Mouse (Mus musculus): Measurements from ENCODE around the gene Dnajb14.
"Not testable (repeated sequence)": the region's sequence is repeated elsewhere in the genome, so short reads cannot be mapped to it uniquely, and the experiment has no call there.

The Dnajb14 gene

DNA sequence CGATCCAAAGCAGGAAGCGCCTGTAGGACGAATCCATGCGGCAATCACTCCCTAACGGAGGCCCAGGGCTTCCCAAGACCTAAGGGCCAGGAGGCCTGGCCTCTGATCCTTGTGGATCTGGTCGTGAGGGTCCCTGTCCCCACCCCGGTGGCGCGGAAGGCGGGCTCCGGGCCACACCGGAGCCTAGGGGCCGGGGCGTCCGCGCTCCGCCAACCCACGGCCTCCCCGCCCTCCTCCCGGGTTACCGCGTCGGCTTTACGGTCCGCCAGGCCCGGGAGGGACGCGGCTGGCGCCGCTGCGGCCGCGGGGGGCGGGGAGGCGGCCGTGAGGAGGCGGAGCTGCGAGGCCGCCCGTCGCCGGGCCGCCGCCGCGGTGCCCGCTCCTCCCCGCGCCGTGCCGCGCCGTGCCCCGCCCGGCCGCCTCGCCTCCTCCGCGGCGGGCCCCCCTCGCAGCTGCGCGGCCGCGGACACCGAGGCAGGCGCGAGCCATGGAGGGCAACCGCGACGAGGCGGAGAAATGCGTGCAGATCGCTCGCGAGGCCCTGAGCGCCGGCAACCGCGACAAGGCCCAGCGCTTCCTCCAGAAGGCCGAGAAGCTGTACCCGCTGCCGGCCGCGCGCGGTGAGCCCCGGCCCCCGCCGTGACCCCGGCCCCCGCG is at the start of gene Dnajb14:
Dnajb14 (plus strand) TSS at position 239 of the 657 bp plus-strand sequence.
- DNase-seq (ENCODE audit: low read depth, low spot score), result no peak

DNA sequence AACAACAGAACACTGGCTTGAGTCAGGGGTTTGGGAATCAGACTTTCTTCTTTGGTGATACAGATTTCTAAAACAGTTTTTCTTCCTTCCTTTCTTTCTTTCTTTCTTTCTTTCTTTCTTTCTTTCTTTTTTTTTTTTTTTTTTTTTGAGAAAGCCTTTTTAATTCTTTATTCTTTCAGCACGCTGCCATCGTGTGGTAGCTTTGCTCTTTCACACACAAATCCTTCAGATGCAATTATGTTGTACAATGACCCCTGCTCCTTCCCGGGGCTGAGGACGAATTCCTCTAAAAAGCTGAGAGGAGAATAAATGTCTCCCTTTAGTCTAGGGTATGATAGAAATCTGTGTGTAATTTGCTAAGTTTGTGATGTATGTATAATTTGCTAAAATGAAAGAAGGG is 48.8 kb upstream of the Dnajb14 start:
- DNase-seq (ENCODE audit: low read depth, low spot score), result no peak

DNA sequence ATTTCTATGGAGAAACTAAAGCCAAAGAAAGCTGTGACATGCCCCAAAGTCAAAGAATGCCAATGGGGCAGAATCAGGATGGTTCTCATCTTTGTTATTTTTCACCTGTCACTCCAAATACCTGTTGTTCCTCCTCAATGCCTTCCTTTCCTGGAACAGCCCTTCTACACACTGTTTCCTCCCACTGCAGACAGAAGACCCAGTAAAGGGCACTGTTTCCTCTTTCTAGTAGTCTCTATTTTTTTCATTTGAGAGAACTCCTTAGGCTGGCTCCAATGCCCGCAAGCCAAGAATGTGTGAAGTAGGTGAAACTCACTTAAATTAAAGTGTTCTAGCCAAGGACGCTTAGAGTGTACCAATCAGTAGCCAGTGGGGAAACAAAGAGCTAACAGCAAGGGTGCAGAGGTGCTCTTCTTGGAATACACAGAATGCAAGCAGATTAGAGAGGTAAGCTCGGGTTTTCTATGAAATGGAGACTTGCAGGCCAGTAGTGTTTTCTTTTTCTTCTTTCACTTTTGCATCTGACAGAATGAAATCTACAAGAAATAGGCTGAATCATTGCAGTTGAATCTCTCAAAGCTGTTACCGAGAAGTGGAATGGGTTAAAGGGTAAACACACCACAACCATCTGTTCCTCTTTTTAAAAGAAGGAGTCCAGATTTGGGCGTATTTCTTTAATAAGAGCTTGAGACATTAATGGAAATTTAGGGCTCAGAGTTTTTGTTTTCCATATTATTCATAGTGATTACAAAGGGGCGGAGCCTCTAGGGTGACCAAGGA is 46.6 kb upstream of the Dnajb14 start:
- no peak for DNase-seq (ENCODE audit: low read depth, low spot score)

DNA sequence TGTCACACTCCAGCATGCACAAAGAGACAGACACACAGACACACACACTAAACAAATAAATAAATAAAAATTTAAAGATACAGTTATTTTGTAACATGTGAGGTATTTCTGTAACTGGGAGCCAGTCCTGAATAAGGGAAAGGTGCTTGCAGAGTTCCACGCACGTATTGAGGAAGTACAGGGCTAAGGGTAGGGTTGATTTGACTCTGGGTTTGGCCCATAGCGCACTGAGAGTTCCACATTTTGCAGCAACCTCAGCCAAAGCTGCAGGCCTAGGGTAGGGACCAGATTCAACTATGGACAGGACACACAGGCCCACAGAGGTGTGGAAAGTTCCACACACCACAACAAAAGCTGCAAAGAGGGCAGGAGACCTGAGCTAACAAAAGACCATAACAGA is 44.2 kb upstream of the Dnajb14 start:
- no peak for DNase-seq (ENCODE audit: low read depth, low spot score)

DNA sequence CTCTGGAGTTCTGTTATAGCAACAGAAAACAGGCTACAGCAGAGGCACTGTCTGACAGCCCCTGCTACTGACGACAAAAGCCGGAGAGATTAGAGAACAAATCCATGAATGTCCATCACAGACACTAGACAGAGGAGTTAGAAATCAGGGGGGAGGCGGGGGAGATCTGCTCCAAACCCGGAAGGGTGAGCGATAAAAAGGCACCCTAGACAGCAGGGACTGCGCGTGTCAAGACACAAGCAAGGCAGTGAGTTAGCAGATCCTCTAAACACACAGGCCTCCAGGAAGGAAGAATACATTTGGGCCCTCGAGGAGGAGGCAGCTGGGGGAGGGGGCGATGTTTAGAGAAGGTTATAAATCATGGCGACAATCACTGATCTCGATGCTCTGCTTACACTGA is 39.8 kb upstream of the Dnajb14 start:
- no peak for DNase-seq (ENCODE audit: low read depth, low spot score)

DNA sequence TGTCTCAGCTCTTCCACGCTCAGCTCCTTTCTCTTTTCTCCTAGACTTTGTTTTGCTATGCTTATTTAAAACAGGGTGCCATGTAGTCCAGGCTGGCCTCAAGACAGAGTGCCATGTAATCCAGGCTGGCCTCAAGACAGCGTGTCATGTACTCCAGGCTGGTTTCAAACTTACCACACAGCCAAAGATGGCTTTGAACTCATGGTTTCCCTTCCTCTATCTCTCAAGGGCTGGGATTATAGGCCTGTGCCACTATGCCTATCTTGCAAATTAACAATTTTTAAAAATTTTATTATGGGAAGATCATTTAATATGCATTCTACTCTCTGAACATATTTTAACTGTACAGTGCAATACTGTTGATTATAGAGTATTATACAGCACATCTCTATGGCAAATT is 36.3 kb upstream of the Dnajb14 start:
- DNase-seq (ENCODE audit: low read depth, low spot score), result no peak

DNA sequence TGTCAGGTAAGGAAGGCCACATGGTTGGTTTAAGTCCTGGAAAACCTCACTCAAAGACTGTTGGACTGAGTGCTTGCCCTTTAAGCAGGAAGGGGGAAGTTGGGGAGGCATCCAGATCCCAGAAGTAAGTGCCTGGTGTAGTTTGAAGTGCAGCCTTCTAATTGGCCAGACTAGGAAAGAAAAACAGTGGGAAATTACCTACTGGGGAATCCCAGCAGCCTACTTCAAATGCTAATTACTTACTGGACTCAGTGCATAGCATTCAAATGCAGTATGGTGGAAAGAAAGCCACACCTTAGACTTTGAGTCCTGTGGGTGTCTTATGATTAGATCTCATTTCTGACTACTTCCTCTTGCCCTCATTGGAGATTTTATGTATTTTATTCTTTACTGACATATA is 34.3 kb upstream of the Dnajb14 start:
- no peak for DNase-seq (ENCODE audit: low read depth, low spot score)

DNA sequence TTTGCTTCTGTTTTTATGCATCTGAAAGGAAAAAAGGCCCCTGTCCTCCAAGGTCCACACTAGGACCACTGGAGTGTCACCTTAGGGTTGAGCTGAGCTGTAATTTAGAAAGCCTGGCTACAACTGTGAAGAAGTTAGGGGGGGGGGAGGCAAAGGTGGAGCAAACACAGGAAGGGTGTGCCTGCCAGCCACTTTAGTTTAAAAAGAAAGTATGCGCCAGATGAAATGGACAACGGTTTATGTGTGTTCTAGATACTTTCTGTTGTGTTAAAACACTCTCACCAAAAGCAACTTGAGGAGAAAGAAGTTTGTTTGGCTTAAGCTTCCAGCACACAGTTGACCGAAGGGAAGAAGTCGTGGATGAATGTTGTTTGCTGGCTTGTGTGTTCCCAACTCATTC is 33.8 kb upstream of the Dnajb14 start:
- DNase-seq (ENCODE audit: low read depth, low spot score), result no peak

DNA sequence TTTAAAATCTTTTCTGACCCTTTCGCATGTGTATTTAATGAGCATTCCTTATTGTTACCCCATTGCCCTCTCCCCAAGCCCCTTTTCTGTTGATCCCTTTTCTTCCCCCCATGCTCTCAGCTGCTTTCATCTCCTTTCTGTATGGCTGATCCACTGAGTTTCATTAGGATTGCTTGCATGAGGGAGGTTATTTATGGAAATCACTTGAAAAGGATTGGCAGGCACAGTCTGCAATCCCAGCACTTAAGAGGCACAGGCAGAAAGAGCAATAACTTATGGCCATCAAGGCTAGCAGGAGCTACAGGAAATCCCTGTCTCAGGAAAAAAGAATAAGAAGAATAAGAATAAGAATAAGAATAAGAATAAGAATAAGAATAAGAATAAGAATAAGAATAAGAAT is 30.9 kb upstream of the Dnajb14 start:
- DNase-seq (ENCODE audit: low read depth, low spot score), result no peak

DNA sequence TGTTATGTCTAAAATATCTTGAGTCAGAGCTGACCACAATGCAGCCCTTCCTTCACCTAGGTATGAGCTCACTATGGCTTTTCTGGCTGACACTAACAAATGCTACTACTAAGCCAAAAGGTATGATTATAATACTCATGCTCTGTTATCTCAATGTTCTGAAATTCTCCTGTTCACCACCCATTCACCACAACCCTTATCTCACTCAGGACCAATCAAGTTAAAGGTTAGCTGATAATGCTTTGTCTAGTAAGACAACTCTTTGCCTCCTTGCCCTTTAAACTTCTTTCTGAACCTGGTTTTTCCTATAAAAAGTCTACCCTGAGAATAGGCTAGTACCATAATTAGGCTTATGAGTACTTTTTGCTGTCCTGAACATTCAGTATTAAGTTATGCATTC is 29.3 kb upstream of the Dnajb14 start:
- no peak for DNase-seq (ENCODE audit: low read depth, low spot score)

DNA sequence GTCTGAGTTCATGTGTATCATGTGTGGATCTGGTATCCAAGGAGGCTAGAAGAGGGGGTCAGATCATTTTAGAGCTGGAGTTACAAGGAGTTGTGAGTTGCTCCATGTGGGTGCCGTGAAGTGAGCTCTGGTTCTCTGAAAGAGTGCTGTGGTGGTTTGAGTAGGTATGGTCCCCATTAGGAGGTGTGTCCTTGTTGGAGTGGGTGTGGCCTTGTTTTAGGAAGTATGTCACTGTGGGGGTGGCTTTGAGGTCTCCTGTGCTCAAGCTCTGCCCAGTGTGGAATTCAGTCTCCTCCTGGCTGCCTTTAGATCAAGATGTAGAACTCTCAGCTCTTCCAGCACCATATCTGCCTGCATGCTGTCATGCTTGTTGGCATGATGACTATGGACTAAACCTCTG is 24.5 kb upstream of the Dnajb14 start:
- no peak for DNase-seq (ENCODE audit: low read depth, low spot score)

DNA sequence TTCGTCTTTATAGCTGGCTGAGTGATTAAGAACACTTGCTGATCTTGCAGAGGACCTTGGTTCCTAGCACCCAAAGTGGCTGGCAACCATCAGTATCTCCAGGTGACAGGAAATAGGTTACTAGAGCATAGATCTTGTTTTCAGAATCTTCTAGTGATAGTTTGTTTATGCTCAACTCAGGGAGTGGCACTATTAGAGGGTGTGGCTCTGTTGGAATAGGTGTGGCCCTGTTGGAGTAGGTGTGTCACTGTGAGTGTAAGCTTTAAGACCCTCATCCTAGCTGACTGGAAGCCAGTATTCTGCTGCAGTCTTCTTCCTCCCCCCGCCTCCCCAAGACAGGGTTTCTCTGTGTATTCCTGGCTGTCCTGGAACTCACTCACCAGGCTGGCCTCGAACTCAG is 23.2 kb upstream of the Dnajb14 start:
- no peak for DNase-seq (ENCODE audit: low read depth, low spot score)

DNA sequence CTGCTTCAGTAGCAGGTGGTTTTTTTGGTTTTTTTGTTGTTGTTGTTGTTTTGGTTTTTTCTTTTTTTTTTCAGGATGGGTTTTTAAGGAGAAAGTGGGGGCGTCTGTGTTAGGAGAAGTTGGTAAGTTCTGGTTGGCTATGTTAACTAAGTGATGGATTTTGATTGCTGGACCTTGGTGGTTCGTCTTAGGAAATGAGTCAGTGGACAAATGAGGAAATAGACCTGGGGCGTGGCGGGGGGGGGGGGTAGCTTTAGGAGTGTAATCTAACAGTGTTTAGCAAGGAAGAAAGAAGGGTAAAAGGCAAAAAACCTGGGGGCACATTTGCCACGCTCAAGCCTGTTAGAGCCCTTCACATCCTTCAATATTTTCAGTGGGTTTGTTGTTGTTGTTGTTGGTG is 20.9 kb upstream of the Dnajb14 start:
- DNase-seq (ENCODE audit: low read depth, low spot score), result no peak

DNA sequence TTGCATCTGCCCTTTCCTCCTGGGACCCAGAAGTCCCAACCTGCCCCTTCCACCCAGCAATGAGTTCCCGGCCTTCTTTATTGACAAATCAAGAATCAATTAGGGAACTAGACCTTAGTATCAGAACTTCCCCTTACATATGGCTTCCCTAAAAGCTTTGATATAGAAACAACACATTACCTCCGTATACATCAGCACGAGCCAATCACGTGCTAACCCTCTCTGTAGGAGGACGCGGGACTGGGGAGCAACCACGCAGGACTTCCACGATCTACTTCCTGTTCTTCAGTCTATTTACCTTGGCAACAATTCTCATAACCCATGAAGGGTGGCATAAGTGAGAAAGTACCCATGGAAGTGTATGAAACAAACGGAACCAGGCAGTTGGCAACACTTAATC is 19.1 kb upstream of the Dnajb14 start:
- no peak for DNase-seq (ENCODE audit: low read depth, low spot score)

DNA sequence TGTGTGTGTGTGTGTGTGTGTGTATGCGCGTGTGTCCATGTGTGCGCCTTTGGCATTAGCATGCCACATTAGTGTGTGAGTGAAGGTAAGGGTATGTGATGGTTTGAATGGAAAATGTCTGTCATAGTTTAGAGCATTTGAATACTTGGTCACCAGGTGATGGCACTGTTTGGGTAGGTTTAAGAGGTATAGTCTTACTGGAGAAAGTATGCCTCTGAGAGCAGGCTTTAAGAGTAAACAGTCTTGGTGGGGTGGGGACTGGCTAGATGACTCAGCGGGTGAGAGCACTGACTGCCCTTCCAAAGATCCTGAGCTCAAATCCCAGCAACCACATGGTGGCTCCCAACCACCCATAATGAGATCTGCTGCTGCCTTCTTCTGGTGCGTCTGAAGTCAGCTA is 17.8 kb upstream of the Dnajb14 start:
- no peak for DNase-seq (ENCODE audit: low read depth, low spot score)

DNA sequence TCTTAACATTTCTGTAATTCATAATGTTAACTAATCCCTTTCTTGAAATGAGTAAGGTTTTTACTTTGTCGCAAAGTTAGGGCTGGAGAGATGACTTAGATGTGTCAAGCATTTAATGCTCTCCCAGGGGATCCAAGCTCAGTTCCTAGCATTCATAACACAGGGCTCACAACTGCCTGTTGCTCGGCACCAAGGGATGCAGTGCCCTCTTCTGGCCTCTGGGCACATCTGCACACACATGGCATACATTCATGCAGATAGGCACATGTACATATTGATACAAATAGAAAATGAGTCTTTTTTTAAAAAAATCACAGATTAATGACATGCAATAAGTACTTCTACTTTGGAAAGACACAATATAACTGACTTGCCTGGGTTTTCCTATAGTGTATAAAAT is 16.3 kb upstream of the Dnajb14 start:
- DNase-seq (ENCODE audit: low read depth, low spot score), result no peak

DNA sequence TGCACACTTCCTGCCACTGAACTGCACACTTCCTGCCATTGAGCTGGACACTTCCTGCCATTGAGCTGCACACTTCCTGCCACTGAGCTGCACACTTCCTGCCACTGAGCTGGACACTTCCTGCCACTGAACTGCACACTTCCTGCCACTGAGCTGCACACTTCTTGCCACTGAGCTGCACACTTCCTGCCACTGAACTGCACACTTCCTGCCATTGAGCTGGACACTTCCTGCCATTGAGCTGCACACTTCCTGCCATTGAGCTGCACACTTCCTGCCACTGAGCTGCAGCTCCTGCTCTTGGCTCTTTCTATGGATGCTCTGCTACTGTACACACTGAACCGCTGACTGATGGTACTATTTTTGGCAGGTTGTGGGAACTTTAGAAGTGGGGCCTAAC is 14.5 kb upstream of the Dnajb14 start:
- DNase-seq (ENCODE audit: low read depth, low spot score), result not testable (repeated sequence)

DNA sequence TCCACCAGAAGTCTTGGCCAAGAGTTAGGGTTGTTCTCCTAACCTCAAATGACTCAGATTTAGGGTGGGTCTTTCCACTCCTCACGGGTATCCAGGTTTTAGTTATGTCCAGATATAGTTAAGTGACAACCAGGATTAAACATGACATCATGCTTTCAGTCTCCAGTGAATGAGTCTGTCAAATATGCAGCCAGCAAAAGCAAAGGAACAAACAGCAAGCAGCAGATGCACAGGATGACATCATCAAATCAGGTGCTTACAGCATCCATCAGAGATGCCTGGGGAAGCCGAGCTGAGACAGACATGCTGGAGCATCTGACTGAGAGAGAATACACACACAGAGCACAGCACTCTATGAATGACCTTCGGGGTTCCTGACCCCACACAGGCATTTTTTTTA is 12.1 kb upstream of the Dnajb14 start:
- DNase-seq (ENCODE audit: low read depth, low spot score), result no peak

DNA sequence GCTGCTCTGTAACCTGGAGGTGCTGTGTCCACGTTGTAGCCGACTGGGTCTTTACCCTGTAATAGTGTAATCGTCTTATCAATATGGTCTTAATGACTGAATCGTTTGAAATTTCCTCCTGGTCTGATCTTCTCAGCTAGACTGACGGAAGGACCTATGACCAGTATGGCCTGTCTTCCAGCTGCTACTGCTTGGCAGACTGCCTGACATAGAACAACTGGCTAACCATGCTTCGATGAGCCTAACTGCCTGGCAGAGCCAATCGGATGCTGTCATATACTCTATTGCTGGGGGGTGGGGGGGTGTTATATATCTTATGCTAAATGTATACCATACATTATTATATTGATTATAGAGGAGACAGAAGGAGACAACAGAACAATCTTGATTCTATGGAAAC is 11.4 kb upstream of the Dnajb14 start:
- DNase-seq (ENCODE audit: low read depth, low spot score), result no peak

DNA sequence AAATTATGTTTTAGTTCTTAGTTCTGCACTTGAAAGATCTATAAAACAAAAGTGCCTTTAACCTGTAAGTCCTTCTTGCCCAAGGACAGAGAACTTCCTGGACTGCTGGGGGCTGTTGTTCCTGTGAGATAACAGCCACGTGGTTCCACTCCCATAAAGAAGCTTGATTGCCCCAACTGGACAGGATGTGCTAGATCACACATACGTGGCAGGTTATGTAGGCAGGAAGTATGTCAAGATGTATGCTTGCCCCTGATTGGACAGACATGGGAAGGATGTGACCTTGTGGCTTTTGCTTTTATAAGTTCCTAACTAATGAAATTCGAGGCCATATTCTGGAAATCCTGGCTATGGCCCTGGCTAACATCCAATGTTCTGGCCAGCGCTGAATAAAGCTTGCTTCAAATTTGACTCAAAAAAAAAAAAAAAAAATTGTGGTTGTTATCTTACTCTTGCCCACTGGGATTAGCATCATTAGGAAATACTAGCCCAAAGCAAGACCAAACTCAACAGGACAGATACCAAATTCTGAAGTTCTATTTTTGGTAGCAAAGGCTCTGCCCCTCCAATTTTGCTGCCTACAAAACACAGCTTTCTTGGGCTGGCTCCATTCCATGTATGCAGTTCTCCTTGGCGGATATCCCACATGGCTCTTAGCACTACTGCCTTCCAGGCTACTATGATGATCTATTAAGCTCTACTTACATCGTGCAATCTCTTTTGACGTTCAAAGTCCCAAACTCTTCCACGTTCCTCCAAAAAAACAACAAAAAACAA is 6.9 kb upstream of the Dnajb14 start:
- DNase-seq (ENCODE audit: low read depth, low spot score), result no peak

DNA sequence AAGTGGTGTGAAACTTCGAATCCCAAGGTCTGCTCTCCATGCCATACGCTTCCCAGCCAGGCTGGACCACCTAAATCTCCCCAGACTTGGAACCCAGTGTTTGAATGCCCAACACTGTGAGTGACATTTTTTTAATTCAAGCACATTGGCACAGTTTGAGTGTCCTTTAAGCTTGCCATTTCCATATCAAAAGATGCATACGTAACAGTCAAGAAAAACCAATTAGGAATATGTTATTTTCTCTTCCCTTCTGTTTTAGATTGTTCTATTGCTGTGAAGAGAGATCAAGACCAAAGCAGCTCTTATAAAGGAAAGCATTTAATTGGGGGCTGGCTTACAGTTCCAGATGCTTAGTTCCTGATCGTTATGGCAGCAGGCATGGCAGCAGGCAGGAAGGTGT is 6.0 kb upstream of the Dnajb14 start:
- no peak for DNase-seq (ENCODE audit: low read depth, low spot score)

DNA sequence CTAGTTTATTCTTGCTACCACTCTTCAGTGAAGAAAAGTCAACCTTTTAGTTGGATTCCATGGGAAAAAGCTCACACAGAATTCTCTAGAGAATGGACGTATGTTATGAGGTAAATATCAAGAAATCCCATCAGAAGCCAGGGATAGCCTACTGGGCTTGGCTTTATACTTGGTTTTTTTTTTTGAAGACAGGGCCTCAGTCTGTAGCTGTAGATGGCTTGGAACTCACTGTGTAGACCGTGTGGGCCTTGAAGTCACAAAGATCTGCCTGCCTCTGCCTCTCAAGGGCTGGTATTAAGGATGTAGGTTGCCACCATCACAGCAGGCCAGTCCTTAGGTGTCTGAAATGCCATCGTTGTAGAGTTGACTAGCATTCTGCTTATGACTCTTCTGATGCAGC is 4.9 kb upstream of the Dnajb14 start:
- DNase-seq (ENCODE audit: low read depth, low spot score), result no peak

All from telencephalon, adult 2 months (tissue).